Mouse (Mus musculus): ENCODE data around the gene Kcnj12. TPM values are rescaled to one million over a fixed set of nuclear protein-coding genes. Genes with fewer than 3 reads are reported as not detected.

Gene Kcnj12
- polyA plus RNA-seq, 1 experiment from 2014 or later = not detected

- DNase-seq (ENCODE audit: low read depth, low spot score) (no peak), ATAC-seq (no peak)
- ChIA-PET POLR2A (no interaction called here), CTCF (no interaction called here)
- peaks cover 9% of the 10 kb centered on the region for H3K27me3 ChIP-seq
- in situ Hi-C loops (cut with MboI; ENCODE audit: low pct_unique_long_range_greater_than_20kb) = loop anchor here (10.0 kb wide), 1 partner anchor 165 kb away; no protein-coding TSS in a partner anchor
- TF ChIP-seq CTCF (IDR thresholded peaks at IDR 0.05) = no peak
Measured at GRCm38 (mm10) chr11:61090195-61090594, 67.8 kb downstream of the Kcnj12 start.

- POLR2A ChIA-PET = no interaction called here
- ATAC-seq = no peak
Measured at GRCm38 (mm10) chr11:61091192-61091591, 68.8 kb downstream of the Kcnj12 start.

GRCm38 (mm10) chr11:61091642-61092262, 69.4 kb downstream of the Kcnj12 start:
- DNase-seq (ENCODE audit: low read depth, low spot score) (peak; percentile 28), ATAC-seq (no peak)
- H3K27me3 ChIP-seq = peaks cover 24% of the 10 kb centered on the region
- in situ Hi-C loops (cut with MboI; ENCODE audit: low pct_unique_long_range_greater_than_20kb) = loop anchor here (10.0 kb wide), 1 partner anchor 167 kb away; no protein-coding TSS in a partner anchor
- TF ChIP-seq CTCF (IDR thresholded peaks at IDR 0.05) = peak; percentile 82
- ChIA-PET POLR2A (no interaction called here), CTCF (interaction anchor here (1.1 to 1.2 kb wide), 3 partner anchors 17 to 200 kb away, joined by 3 read pairs; no protein-coding TSS in a partner anchor)

More at GRCm38 (mm10) chr11:61091192-61091591, 68.8 kb downstream of the Kcnj12 start:
- in situ Hi-C loops (cut with MboI; ENCODE audit: low pct_unique_long_range_greater_than_20kb) = loop anchor here (10.0 kb wide), 1 partner anchor 166 kb away; no protein-coding TSS in a partner anchor
- TF ChIP-seq CTCF (IDR thresholded peaks at IDR 0.05) = no peak
- DNase-seq (ENCODE audit: low read depth, low spot score) = no peak
- CTCF ChIA-PET = interaction anchor here (0.7 to 1.2 kb wide), 4 partner anchors 16 to 246 kb away, joined by 3 read pairs; no protein-coding TSS in a partner anchor
- H3K27me3 ChIP-seq = peaks cover 19% of the 10 kb centered on the region

- no peak for TF ChIP-seq CTCF (IDR thresholded peaks at IDR 0.05)
- peaks cover 31% of the 10 kb centered on the region for H3K27me3 ChIP-seq
- ChIA-PET POLR2A (no interaction called here), CTCF (interaction anchor here (1.4 kb wide), 1 partner anchor 309 kb away, joined by 4 read pairs; no protein-coding TSS in a partner anchor)
- in situ Hi-C loops (cut with MboI; ENCODE audit: low pct_unique_long_range_greater_than_20kb) = loop anchor here (10.0 kb wide), 1 partner anchor 173 kb away; no protein-coding TSS in a partner anchor
- DNase-seq (ENCODE audit: low read depth, low spot score) (no peak), ATAC-seq (no peak)
Measured at GRCm38 (mm10) chr11:61098046-61098445, 75.7 kb downstream of the Kcnj12 start.

- no peak for DNase-seq (ENCODE audit: low read depth, low spot score)
- ChIA-PET POLR2A (no interaction called here), CTCF (no interaction called here)
- in situ Hi-C loops (cut with MboI; ENCODE audit: low pct_unique_long_range_greater_than_20kb) = loop anchor here (10.0 kb wide), 2 partner anchors 132 to 302 kb away; no protein-coding TSS in a partner anchor
- peaks cover 24% of the 10 kb centered on the region for H3K27me3 ChIP-seq
- no peak for ATAC-seq
- TF ChIP-seq CTCF (IDR thresholded peaks at IDR 0.05) = no peak
Measured at GRCm38 (mm10) chr11:61102397-61103339, 80.3 kb downstream of the Kcnj12 start.

GRCm38 (mm10) chr11:61104241-61104901, 82.0 kb downstream of the Kcnj12 start:
- CTCF ChIA-PET = interaction anchor here (0.6 to 2.0 kb wide), 8 partner anchors 8 to 307 kb away, joined by 3 to 15 read pairs (median 4); no protein-coding TSS in a partner anchor
- in situ Hi-C loops (cut with MboI; ENCODE audit: low pct_unique_long_range_greater_than_20kb) = loop anchor here (10.0 kb wide), 2 partner anchors 130 to 300 kb away; no protein-coding TSS in a partner anchor

GRCm38 (mm10) chr11:61108911-61109361, 86.6 kb downstream of the Kcnj12 start:
- peaks cover 31% of the 10 kb centered on the region for H3K27me3 ChIP-seq
- in situ Hi-C loops (cut with MboI; ENCODE audit: low pct_unique_long_range_greater_than_20kb) = loop anchor here (5.0 to 10.0 kb wide), 3 partner anchors 48 to 296 kb away; no protein-coding TSS in a partner anchor
- ChIA-PET CTCF (interaction anchor here (1.4 kb wide), 1 partner anchor 8 kb away, joined by 4 read pairs; no protein-coding TSS in a partner anchor), POLR2A (no interaction called here)
- no peak for ATAC-seq
- no peak for TF ChIP-seq CTCF (IDR thresholded peaks at IDR 0.05)
- no peak for DNase-seq (ENCODE audit: low read depth, low spot score)

More at GRCm38 (mm10) chr11:61104241-61104901, 82.0 kb downstream of the Kcnj12 start:
- DNase-seq (ENCODE audit: low read depth, low spot score) = no peak
- peaks cover 27% of the 10 kb centered on the region for H3K27me3 ChIP-seq
- POLR2A ChIA-PET = no interaction called here
- TF ChIP-seq CTCF (IDR thresholded peaks at IDR 0.05) = peak; percentile 94
- ATAC-seq = no peak

- no peak for ATAC-seq
- DNase-seq (ENCODE audit: low read depth, low spot score) = no peak
- CTCF ChIA-PET = no interaction called here
- POLR2A ChIA-PET = no interaction called here
- no peak for TF ChIP-seq CTCF (IDR thresholded peaks at IDR 0.05)
- in situ Hi-C loops (cut with MboI; ENCODE audit: low pct_unique_long_range_greater_than_20kb) = loop anchor here (5.0 to 10.0 kb wide), 3 partner anchors 48 to 295 kb away; no protein-coding TSS in a partner anchor
- H3K27me3 ChIP-seq = peaks cover 31% of the 10 kb centered on the region
Measured at GRCm38 (mm10) chr11:61109707-61110106, 87.3 kb downstream of the Kcnj12 start.

GRCm38 (mm10) chr11:61110113-61110512, 87.7 kb downstream of the Kcnj12 start:
- ATAC-seq (no peak), DNase-seq (ENCODE audit: low read depth, low spot score) (no peak)
- ChIA-PET CTCF (no interaction called here), POLR2A (no interaction called here)
- TF ChIP-seq CTCF (IDR thresholded peaks at IDR 0.05) = no peak
- H3K27me3 ChIP-seq = peaks cover 31% of the 10 kb centered on the region
- in situ Hi-C loops (cut with MboI; ENCODE audit: low pct_unique_long_range_greater_than_20kb) = no loop called here

- no peak for DNase-seq (ENCODE audit: low read depth, low spot score)
- ChIA-PET CTCF (no interaction called here), POLR2A (no interaction called here)
- in situ Hi-C loops (cut with MboI; ENCODE audit: low pct_unique_long_range_greater_than_20kb) = no loop called here
- ATAC-seq = no peak
- peaks cover 26% of the 10 kb centered on the region for H3K27me3 ChIP-seq
- TF ChIP-seq CTCF (IDR thresholded peaks at IDR 0.05) = no peak
Measured at GRCm38 (mm10) chr11:61110928-61111327, 88.6 kb downstream of the Kcnj12 start.

Data from Patski (cell line).